24 mouse cellular contexts compared by ENCODE assay signal in the genomic region with DNA sequence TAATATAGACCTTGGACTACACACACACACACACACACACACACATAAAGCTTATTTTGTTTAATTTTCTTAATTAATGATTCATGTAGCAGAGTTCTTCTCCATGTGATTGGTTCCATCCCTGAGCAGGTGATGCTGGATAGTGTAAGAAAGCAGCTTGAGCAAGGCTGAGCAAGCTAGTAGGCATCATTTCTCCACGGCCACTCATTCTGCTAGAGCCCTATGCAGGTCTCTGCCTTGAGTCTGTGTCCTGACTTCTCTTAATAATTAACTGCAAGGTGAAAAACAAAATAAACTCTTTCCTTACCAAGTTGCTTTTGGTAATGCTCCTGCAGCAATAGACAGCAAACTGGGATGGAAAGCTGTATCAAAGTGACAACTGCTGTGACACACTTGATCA.
A peak's percentile ranks its signal among the peaks of the same experiment; 100 is the strongest.
DNase-seq lines count a peak whose midpoint lies in the region; ATAC-seq and TF ChIP-seq lines count a peak whose summit lies in the region.
"Had no signal": no experiment of that assay in that cellular context is flagged by ENCODE, and none has a peak within 500 bp of the region (broad histone marks: within the 10 kb centered on the region; RNA-seq: fewer than 3 reads in every experiment).

No protein-coding gene starts in this region.

- TF ChIP-seq CTCF in kidney, adult 2 months (conservative IDR thresholded peaks at IDR 0.05; ENCODE audit: insufficient read depth, insufficient read length, low read depth, low read length), result no peak
- TF ChIP-seq CTCF in kidney, postnatal 0 days (IDR thresholded peaks at IDR 0.05; ENCODE audit: low read depth), result no peak

- WGBS in kidney, adult 2 months, result 24% methylated on average over 1 of the region's 1 CpGs
- 77% methylated on average over 1 of the region's 1 CpGs for WGBS in kidney, embryonic 15.5 days
- WGBS in kidney, embryonic 14.5 days, result 62% methylated on average over 1 of the region's 1 CpGs
- 62% methylated on average over 1 of the region's 1 CpGs for WGBS in kidney, postnatal 0 days

- TF ChIP-seq POLR2A in kidney, adult 2 months (IDR thresholded peaks at IDR 0.05; ENCODE audit: low read depth, low read length), result no peak

- H3K4me3 ChIP-seq in kidney, adult 2 months (ENCODE audit: insufficient read depth, low read depth, low read length), result no peak overlapping the region
- no peak overlapping the region for H3K4me3 ChIP-seq in kidney, embryonic 15.5 days (replicated peaks)
- H3K4me3 ChIP-seq in kidney, embryonic 14.5 days (ENCODE audit: low read length), result no peak overlapping the region
- H3K4me3 ChIP-seq in kidney, postnatal 0 days (replicated peaks; ENCODE audit: low read depth, low read length), result no peak overlapping the region
- H3K4me3 ChIP-seq: embryonic facial prominence, embryonic 10.5 days; embryonic facial prominence, embryonic 12.5 days; forebrain, embryonic 13.5 days; forebrain, embryonic 15.5 days had no signal

- H3K9me3 ChIP-seq in kidney, embryonic 15.5 days (replicated peaks), result no peaks in the 10 kb centered on the region
- no peaks in the 10 kb centered on the region for H3K9me3 ChIP-seq in kidney, embryonic 14.5 days (ENCODE audit: control insufficient read depth, low read length)
- no peaks in the 10 kb centered on the region for H3K9me3 ChIP-seq in kidney, postnatal 0 days (replicated peaks; ENCODE audit: low read length)
- H3K9me3 ChIP-seq: embryonic facial prominence, embryonic 10.5 days; embryonic facial prominence, embryonic 12.5 days; forebrain, embryonic 13.5 days; forebrain, embryonic 15.5 days; G1E had no signal

- ATAC-seq in kidney, embryonic 15.5 days (replicated peaks; ENCODE audit: low FRiP score), result peak; percentile 79
- ATAC-seq in kidney, embryonic 14.5 days (ENCODE audit: low FRiP score, low TSS enrichment), result no peak
- ATAC-seq in kidney, postnatal 0 days (replicated peaks; ENCODE audit: low FRiP score, low read depth), result no peak; the same call in 1 of the 2 replicates
- ATAC-seq: activated CD4-positive, CD25-positive, alpha-beta regulatory T cell, adult 4 months; CD4-positive, CD25-positive, alpha-beta regulatory T cell, adult 4 months; forebrain, embryonic 13.5 days; forebrain, embryonic 15.5 days; Patski had no signal

- H3K36me3 ChIP-seq in kidney, adult 2 months (ENCODE audit: control insufficient read depth, insufficient read depth, low read length), result no peaks in the 10 kb centered on the region
- H3K36me3 ChIP-seq in kidney, embryonic 15.5 days, result no peaks in the 10 kb centered on the region
- H3K36me3 ChIP-seq in kidney, embryonic 14.5 days (ENCODE audit: control insufficient read depth, insufficient read depth, low read length), result no peaks in the 10 kb centered on the region
- no peaks in the 10 kb centered on the region for H3K36me3 ChIP-seq in kidney, postnatal 0 days (ENCODE audit: insufficient read depth, low read length)
- H3K36me3 ChIP-seq: embryonic facial prominence, embryonic 10.5 days; embryonic facial prominence, embryonic 12.5 days; forebrain, embryonic 15.5 days; G1E had no signal

- peaks cover 12% of the 10 kb centered on the region; the same call in 1 of the 2 replicates for H3K4me1 ChIP-seq in kidney, adult 2 months (ENCODE audit: control insufficient read depth, insufficient read depth, low read length)
- no peaks in the 10 kb centered on the region for H3K4me1 ChIP-seq in kidney, embryonic 15.5 days
- no peaks in the 10 kb centered on the region for H3K4me1 ChIP-seq in kidney, embryonic 14.5 days (ENCODE audit: control insufficient read depth, insufficient read depth, low read length)
- H3K4me1 ChIP-seq in kidney, postnatal 0 days (replicated peaks; ENCODE audit: insufficient read depth, low read length), result no peaks in the 10 kb centered on the region
- H3K4me1 ChIP-seq: embryonic facial prominence, embryonic 10.5 days; embryonic facial prominence, embryonic 12.5 days; forebrain, embryonic 13.5 days; forebrain, embryonic 15.5 days had no signal

- H3K9ac ChIP-seq in kidney, embryonic 15.5 days, result no peak overlapping the region
- H3K9ac ChIP-seq in kidney, embryonic 14.5 days (ENCODE audit: low read depth, low read length), result no peak overlapping the region
- H3K9ac ChIP-seq in kidney, postnatal 0 days (ENCODE audit: low read depth, low read length), result no peak overlapping the region
- H3K9ac ChIP-seq: embryonic facial prominence, embryonic 12.5 days; forebrain, embryonic 13.5 days; forebrain, embryonic 15.5 days had no signal

- H3K27me3 ChIP-seq in kidney, adult 2 months (replicated peaks; ENCODE audit: control insufficient read depth, insufficient read depth, low read length), result no peaks in the 10 kb centered on the region
- no peaks in the 10 kb centered on the region for H3K27me3 ChIP-seq in kidney, embryonic 15.5 days
- H3K27me3 ChIP-seq in kidney, embryonic 14.5 days (ENCODE audit: control insufficient read depth, insufficient read depth, low read length), result no peaks in the 10 kb centered on the region
- H3K27me3 ChIP-seq in kidney, postnatal 0 days (ENCODE audit: insufficient read depth, low read length), result no peaks in the 10 kb centered on the region
- H3K27me3 ChIP-seq: CH12.LX; embryonic facial prominence, embryonic 12.5 days; forebrain, embryonic 13.5 days; forebrain, embryonic 15.5 days; Patski had no signal

- H3K4me2 ChIP-seq in kidney, embryonic 15.5 days, result no peak overlapping the region
- no peak overlapping the region for H3K4me2 ChIP-seq in kidney, embryonic 14.5 days (replicated peaks; ENCODE audit: low read depth, low read length)
- H3K4me2 ChIP-seq in kidney, postnatal 0 days (ENCODE audit: low read length), result no peak overlapping the region
- H3K4me2 ChIP-seq: embryonic facial prominence, embryonic 12.5 days; forebrain, embryonic 13.5 days; forebrain, embryonic 15.5 days had no signal

- peak; percentile 21 for DNase-seq in kidney, adult 2 months
- DNase-seq in kidney, adult 18-20 months, result no peak
- DNase-seq in kidney, postnatal 0 days (ENCODE audit: low spot score), result no peak
- no peak for DNase-seq in kidney, adult 8-10 months
- DNase-seq: adrenal gland, adult 8-10 months; adrenal gland, postnatal 14 days; adrenal gland, postnatal 36 days; B cell, adult 2 months; cerebellum, adult 11-12 months; cerebellum, adult 2 months; cerebellum, adult 9-10 months; cerebellum, postnatal 10 days; cerebellum, postnatal 25 days had no signal

- 0 out of 2 replicates have a peak overlapping the region, but pooled peaks have one; percentile 16 for H3K27ac ChIP-seq in kidney, adult 2 months (ENCODE audit: insufficient read depth, low read depth, low read length)
- no peak overlapping the region for H3K27ac ChIP-seq in kidney, embryonic 15.5 days
- no peak overlapping the region for H3K27ac ChIP-seq in kidney, embryonic 14.5 days (ENCODE audit: low read depth, low read length)
- H3K27ac ChIP-seq in kidney, postnatal 0 days, result peak overlapping the region; percentile 31; the same call in 1 of the 2 replicates
- H3K27ac ChIP-seq: embryonic facial prominence, embryonic 10.5 days; embryonic facial prominence, embryonic 12.5 days; forebrain, embryonic 13.5 days; forebrain, embryonic 15.5 days had no signal

Comparison
In these comparisons a context has a peak if more than half of its experiments do, and no peak if none do; other contexts are left out.
1. H3K27ac ChIP-seq: peak in kidney, adult 2 months (single experiment) and kidney, postnatal 0 days (single experiment); none in kidney, embryonic 15.5 days (single experiment) and kidney, embryonic 14.5 days (single experiment).